Mouse (Mus musculus) CD4-positive, CD25-positive, alpha-beta regulatory T cell (primary cell): Measurements from ENCODE around the gene Eln. TPM values are rescaled to one million over a fixed set of nuclear protein-coding genes. Genes with fewer than 3 reads are reported as not detected.

Experiments
- polyA plus RNA-seq: library from polyadenylated mRNA; unstranded; fragments of 100-300 nt; shearing (Covaris generic); gene quantifications from one replicate; pipeline ENCODE4 v1.2.1, GENCODE M21; 2017

Eln gene
- 0.13 TPM for polyA plus RNA-seq

DNA sequence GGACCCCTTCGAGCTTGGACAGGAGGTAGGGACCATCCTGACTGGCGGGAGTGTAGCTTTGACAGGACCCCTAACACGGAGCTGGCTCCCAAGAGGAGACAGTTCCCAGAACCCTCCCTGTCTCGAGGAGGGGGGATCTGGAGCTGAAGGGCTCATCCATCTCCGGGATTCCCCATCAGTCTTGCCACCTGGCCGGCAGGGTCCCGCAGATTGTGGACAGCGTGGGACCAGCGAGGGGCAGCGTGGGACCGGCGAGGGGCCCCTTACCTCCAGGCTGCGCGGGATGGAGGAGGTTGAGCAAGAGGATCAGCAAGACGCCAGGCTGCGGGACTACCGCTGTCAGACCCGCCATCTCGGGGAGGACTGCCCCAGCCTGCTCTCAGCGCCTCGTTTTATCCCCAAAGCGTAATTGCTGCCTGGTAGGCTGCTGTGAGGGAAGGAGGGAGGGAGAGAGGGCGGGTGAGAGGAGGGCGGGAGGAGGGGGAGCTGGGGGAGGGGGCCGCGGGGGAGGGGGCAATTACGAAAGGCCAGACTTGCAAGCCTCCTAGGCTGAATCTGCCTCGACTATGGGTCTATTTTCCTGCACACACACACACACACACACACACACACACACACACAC lies at the start of gene Eln:
Gene Eln (minus strand): TSS at position 434 of the 622 bp plus-strand sequence.

DNA sequence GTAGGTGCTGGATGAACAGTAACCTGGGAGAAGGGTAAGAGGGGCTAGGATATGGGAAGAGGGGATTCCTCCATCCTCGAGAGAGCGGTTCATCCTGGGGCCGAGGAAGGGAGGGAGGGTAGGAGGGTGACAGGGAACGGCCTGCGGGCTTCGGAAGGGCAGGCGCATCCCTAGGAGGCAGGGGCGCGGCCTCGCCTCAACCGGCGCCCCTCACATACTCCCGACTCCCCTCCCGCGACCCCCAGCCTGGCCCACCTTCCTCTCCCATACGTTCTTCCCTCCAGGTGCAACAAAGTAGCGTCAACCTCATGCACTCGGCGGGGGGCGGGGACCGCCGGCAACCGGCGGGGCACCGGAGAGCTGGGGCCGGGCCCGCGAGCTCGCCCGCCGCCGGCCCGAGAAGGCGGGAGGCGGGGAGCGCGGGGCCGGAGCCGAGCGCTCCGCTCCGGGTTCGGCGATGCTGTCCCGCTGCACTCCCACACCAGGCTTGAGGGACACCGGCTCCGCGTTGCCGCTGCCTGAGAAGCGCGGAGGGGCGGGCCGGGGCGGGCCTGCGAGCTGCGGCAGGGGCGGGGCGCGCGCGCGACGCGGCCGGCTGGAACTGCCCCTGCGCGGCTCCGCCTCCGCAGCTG lies 58.9 kb downstream of the Eln start, which contains the start of gene Limk1:
Gene Limk1 (minus strand): TSS at position 513 of the 632 bp plus-strand sequence.

Other genes starting within 250 kb of the Eln start
- gene Clip2, start 194.9 kb downstream of the Eln start, polyA plus RNA-seq = 1.9 TPM
- not detected for gene Syna, start 187.2 kb downstream of the Eln start, polyA plus RNA-seq
- gene Rfc2, start 166.0 kb downstream of the Eln start, polyA plus RNA-seq = 163 TPM
- gene Lat2, start 132.3 kb downstream of the Eln start, polyA plus RNA-seq = 3.7 TPM
- gene Eif4h, start 107.8 kb downstream of the Eln start, polyA plus RNA-seq = 235 TPM
- 23.8 TPM for gene Limk1, start 58.7 kb downstream of the Eln start, polyA plus RNA-seq
- gene Tmem270, start 159.4 kb upstream of the Eln start, polyA plus RNA-seq = not detected
- gene Cldn13, start 168.2 kb upstream of the Eln start, polyA plus RNA-seq = not detected
- gene Mettl27, start 185.0 kb upstream of the Eln start, polyA plus RNA-seq = 14.3 TPM
- gene Cldn4, start 199.6 kb upstream of the Eln start, polyA plus RNA-seq = 0.16 TPM
- not detected for gene Cldn3, start 238.9 kb upstream of the Eln start, polyA plus RNA-seq